Mouse (Mus musculus) forebrain, embryonic 11.5 days (tissue): ENCODE measurements around the gene Sbno1. TPM values are rescaled to one million over a fixed set of nuclear protein-coding genes. Genes with fewer than 3 reads are reported as not detected.

Source experiments
- ATAC-seq: fragments of 200-750 bp; cut with Nextera tagmentation; replicated peaks from 2 replicates; pipeline ENCODE4 v1.8.0; 2017; ENCODE audit warnings: moderate TSS enrichment; ENCODE audit not compliant: low FRiP score
- DNase-seq: peaks from one replicate; pipeline ENCODE4 v3.0.0-alpha.2; 2017; ENCODE audit warnings: low spot score
- H3K27ac ChIP-seq: fragments of 300-500 bp; sonication (generic); 2 replicates; pipeline ENCODE4 v1.5.1; 2014; ENCODE audit warnings: low read depth, low read length
- H3K27me3 ChIP-seq: fragments of 300-500 bp; sonication (generic); 2 replicates; pipeline ENCODE4 v1.6.1; 2014; ENCODE audit warnings: mild to moderate bottlenecking, low read length, mixed read lengths; ENCODE audit not compliant: control insufficient read depth, insufficient read depth
- H3K36me3 ChIP-seq: fragments of 300-500 bp; sonication (generic); 2 replicates; pipeline ENCODE4 v1.6.1; 2014; ENCODE audit warnings: mild to moderate bottlenecking, low read length, moderate library complexity, mixed read lengths; ENCODE audit not compliant: control insufficient read depth, insufficient read depth
- H3K4me1 ChIP-seq: fragments of 300-500 bp; sonication (generic); replicated peaks from 2 replicates; pipeline ENCODE4 v1.6.1; 2014; ENCODE audit warnings: low read length, mixed read lengths; ENCODE audit not compliant: control insufficient read depth, insufficient read depth
- H3K4me2 ChIP-seq: fragments of 300-500 bp; sonication (generic); 2 replicates; pipeline ENCODE4 v1.6.1; 2014; ENCODE audit warnings: low read depth, mild to moderate bottlenecking, low read length, moderate library complexity, mixed read lengths; ENCODE audit not compliant: severe bottlenecking
- H3K4me3 ChIP-seq: fragments of 300-500 bp; sonication (generic); 2 replicates; pipeline ENCODE4 v1.5.1; 2014; ENCODE audit warnings: low read depth, low read length
- H3K9ac ChIP-seq: fragments of 300-500 bp; sonication (generic); 2 replicates; pipeline ENCODE4 v1.6.1; 2014; ENCODE audit warnings: low read length
- H3K9me3 ChIP-seq: fragments of 300-500 bp; sonication (generic); 2 replicates; pipeline ENCODE4 v1.6.1; 2016; ENCODE audit warnings: low read length, mixed read lengths; ENCODE audit not compliant: control insufficient read depth
- WGBS: fragments of 180-500 bp; shearing (Covaris S2); extraction: QIAGEN DNeasy Blood & Tissue Kit; methylation state at CpG from one replicate; pipeline ENCODE4 v1.1.7; 2014; 5-methylcytosine and 5-hydroxymethylcytosine counted together
- polyA plus RNA-seq: library from polyadenylated mRNA; unstranded; fragments of >200 nt; fragmentation: Nextera tagmentation; extraction: Ambion mirVana; gene quantifications from 2 replicates; pipeline ENCODE4 v1.2.1, GENCODE M21; 2014

Sbno1 gene
- polyA plus RNA-seq = 87.3 and 92.8 TPM in 2 replicates

DNA sequence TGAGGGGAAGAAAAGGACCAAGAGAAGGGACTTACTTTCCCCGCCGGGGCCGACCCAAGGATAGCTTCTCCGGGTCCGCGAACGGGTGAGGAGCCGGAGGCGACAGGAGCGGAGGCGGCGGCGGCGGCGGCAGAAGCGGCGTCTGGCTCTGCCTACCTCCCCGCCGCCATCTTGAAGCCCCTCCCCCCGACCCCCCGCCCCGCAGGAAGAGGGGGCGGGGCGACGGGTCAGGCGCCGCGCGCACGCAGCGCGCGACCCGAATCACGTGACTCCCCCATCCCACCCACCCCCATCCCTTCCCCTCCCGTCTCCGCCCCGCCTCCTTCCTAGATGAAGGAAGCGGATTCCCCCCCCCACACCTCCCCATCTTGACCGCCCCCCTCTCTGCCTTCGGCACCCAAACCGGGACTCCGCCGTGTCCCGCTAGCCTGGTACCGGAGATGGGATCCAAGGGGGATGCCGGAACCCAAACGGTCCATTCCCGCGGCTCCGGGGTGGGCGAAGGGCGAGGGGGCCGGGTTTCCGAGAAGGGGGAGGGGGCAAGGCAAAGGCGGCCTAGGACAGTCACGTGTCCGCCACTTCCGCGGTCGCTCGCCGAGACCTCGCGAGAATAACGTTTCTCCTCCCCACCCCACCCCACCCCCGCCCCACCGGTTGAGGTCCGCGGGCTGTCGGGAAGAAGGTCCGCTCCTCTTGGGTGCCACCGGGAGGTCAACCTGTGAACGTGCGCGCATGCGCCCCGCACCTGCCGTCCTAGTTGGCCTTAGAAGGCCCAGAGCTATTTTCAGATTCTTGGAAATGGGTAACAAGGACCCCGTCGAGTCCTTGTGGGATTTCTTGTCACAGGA is at the start of gene Sbno1:
Gene Sbno1, minus strand, starts transcription at position 590 of the 848 bp plus-strand sequence.
- peak; percentile 98 for DNase-seq
- peak within 1 kb of the TSS; percentile 94 for H3K9ac ChIP-seq
- peak; percentile 92 for ATAC-seq
- H3K27ac ChIP-seq = peak within 1 kb of the TSS; percentile 75; the same call in 1 of the 2 replicates
- H3K4me1 ChIP-seq = no peaks in the 10 kb centered on the region; the same call in 1 of the 2 replicates
- no peaks in the 10 kb centered on the region for H3K27me3 ChIP-seq
- H3K36me3 ChIP-seq = no peaks in the 10 kb centered on the region
- peak within 1 kb of the TSS; percentile 97 for H3K4me3 ChIP-seq
- no peaks in the 10 kb centered on the region for H3K9me3 ChIP-seq
- peak within 1 kb of the TSS; percentile 86 for H3K4me2 ChIP-seq
- WGBS = under 1% methylated on average over 59 of the region's 81 CpGs

DNA sequence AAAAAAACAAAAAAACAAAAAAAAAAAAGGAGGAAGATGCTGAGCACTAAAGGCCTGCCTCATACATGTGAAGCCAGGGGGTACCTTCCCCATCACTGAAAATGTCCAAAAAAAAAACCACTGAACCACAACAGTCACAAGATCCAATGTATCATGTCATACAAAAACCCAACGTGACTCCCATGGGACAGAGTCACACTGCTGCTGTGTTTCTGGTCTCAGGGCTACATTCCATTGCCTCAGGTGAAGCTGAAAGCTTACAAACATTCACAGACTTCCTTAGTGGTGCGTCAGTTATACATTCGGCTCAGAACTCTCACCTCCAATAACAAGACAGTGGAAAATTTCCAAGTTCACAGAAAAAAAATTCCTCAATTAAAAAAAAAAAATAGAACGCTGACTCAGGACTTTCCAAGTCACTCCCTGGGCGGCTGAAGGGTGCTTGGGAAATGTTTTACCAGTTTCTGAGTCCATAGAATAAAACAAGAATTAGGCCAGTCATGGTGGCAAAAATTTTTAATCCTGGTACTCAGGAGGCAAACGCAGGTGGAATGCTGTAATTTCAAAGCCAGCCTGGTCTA is 44.9 kb upstream of the Sbno1 start:
- H3K9ac ChIP-seq = no peak overlapping the region
- H3K4me3 ChIP-seq = no peak overlapping the region
- H3K4me2 ChIP-seq = no peak overlapping the region
- peaks cover 2% of the 10 kb centered on the region; the same call in 1 of the 2 replicates for H3K36me3 ChIP-seq
- no peak for ATAC-seq
- no peak overlapping the region for H3K27ac ChIP-seq
- DNase-seq = no peak
- H3K27me3 ChIP-seq = no peaks in the 10 kb centered on the region
- H3K4me1 ChIP-seq = no peaks in the 10 kb centered on the region
- H3K9me3 ChIP-seq = no peaks in the 10 kb centered on the region
- WGBS = 89% methylated on average over 6 of the region's 6 CpGs

DNA sequence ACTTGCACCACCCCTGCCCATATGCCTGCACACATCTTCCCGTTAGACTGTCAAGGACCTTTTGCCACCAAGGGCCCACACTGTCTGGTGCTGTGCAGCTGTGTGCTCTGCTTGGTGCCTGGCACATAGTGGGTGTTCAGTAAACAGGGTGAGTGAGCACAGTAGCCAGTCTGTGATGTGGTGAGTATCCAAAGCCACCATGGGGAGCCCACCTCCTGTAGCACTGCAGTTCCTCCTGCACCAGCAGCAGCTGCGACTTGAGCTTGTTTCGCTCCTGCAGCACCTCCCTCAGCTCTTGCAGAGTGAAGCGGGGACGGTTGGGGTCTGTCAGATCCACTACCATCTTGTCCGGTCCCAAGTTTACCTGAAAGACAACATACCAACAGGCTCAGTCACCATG is 43.7 kb upstream of the Sbno1 start:
- no peak for ATAC-seq
- Histone ChIP-seq H3K9ac (no peak overlapping the region), H3K4me3 (no peak overlapping the region), H3K4me2 (no peak overlapping the region), H3K36me3 (peaks cover 2% of the 10 kb centered on the region; the same call in 1 of the 2 replicates), H3K27ac (no peak overlapping the region), H3K4me1 (no peaks in the 10 kb centered on the region), H3K9me3 (no peaks in the 10 kb centered on the region), H3K27me3 (no peaks in the 10 kb centered on the region)
- 89% methylated on average over 6 of the region's 6 CpGs for WGBS
- DNase-seq = no peak

DNA sequence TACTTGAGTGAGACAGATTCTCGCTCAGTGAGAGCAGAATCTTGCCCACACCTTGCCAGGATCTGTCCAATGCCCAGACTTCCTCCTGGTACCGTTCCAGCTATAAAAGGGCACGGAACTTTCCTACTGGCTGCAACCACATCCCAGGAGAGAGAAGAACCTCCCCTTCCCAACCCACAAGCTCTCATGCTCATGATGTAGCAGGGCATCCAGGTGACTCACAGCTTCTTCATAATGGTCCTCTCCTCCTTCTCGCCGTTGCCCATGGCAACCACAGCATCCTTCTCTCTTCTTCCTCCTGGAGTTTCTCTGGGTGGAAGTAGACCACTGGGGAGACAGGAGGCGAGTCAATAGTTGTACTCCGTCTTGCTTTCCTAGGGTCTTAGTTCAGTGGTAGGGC is 42.6 kb upstream of the Sbno1 start:
- Histone ChIP-seq H3K4me1 (no peaks in the 10 kb centered on the region), H3K9me3 (no peaks in the 10 kb centered on the region), H3K9ac (no peak overlapping the region), H3K27ac (no peak overlapping the region), H3K36me3 (peaks cover 2% of the 10 kb centered on the region; the same call in 1 of the 2 replicates), H3K27me3 (no peaks in the 10 kb centered on the region), H3K4me2 (no peak overlapping the region), H3K4me3 (no peak overlapping the region)
- ATAC-seq (no peak), DNase-seq (no peak)
- 93% methylated on average over 7 of the region's 7 CpGs for WGBS

DNA sequence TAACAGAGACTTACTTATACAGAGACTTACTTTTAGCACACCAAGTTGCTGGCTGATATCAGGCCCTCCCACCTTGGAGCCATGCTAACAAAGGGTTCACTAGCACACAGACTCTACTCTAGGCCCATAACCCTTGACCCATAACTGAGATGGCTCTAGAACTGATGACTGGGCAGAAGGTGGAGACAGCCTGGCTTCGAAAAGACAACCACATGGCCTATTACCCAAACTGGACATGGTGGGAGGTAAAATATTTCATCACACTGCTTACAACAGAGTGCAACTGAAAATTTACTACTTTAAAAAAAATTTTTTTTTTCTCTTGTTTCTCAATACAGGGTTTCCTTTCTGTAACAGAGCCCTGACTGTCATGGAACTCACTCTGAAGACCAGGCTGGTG is 42.0 kb upstream of the Sbno1 start:
- no peak overlapping the region for H3K4me3 ChIP-seq
- no peaks in the 10 kb centered on the region for H3K9me3 ChIP-seq
- no peaks in the 10 kb centered on the region for H3K27me3 ChIP-seq
- DNase-seq = no peak
- H3K4me1 ChIP-seq = no peaks in the 10 kb centered on the region
- H3K27ac ChIP-seq = no peak overlapping the region
- H3K4me2 ChIP-seq = no peak overlapping the region
- 88% methylated on average over 1 of the region's 1 CpGs for WGBS
- peaks cover 5% of the 10 kb centered on the region for H3K36me3 ChIP-seq
- no peak overlapping the region for H3K9ac ChIP-seq
- ATAC-seq = no peak

DNA sequence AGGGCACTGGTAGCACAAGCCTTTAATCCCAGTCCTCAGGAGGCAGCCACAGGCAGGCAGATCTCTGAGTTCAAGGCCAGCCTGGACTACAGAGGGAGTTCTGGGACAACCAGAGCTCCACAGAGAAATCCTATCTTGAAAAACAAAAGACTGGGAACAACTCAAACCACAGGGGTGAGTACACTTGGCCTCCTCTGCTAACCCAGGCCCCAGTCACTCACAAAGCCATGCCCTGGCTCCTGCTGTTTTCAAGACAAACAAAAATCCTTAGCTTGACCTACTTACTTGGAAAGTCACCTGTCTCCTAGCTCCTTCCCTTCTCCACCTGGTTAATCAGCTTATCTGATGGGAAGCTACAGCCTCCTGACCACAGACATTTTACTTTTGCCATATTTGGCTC is 39.1 kb upstream of the Sbno1 start:
- no peak for ATAC-seq
- Histone ChIP-seq H3K4me1 (no peaks in the 10 kb centered on the region), H3K27ac (no peak overlapping the region), H3K4me3 (no peak overlapping the region), H3K27me3 (no peaks in the 10 kb centered on the region), H3K36me3 (peaks cover 11% of the 10 kb centered on the region), H3K4me2 (no peak overlapping the region), H3K9me3 (no peaks in the 10 kb centered on the region), H3K9ac (no peak overlapping the region)
- no peak for DNase-seq

DNA sequence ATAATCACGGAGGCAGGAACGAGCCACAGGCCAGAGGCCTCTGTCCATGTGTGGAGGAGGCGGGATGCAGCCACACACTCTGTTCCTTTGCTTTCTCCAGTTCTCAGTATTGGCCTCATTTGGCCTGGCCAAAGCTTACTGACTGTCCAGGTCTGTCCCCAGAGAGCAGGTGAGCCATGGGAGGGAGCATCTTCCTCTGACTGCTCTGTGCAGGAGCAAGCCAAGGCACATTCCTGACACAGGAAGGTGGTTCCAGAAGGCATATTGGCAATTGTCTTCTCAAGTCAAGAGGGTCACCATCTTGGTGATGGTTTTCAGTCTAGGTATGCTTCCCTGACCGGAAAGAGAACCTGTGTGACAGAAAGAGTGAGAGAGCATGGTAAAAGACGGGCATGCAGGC is 37.7 kb upstream of the Sbno1 start:
- no peaks in the 10 kb centered on the region for H3K9me3 ChIP-seq
- H3K9ac ChIP-seq = no peak overlapping the region
- no peak for ATAC-seq
- H3K4me3 ChIP-seq = no peak overlapping the region
- peaks cover 11% of the 10 kb centered on the region for H3K36me3 ChIP-seq
- H3K4me1 ChIP-seq = no peaks in the 10 kb centered on the region
- H3K27me3 ChIP-seq = no peaks in the 10 kb centered on the region
- 91% methylated on average over 5 of the region's 5 CpGs for WGBS
- no peak overlapping the region for H3K27ac ChIP-seq
- DNase-seq = no peak
- H3K4me2 ChIP-seq = no peak overlapping the region

DNA sequence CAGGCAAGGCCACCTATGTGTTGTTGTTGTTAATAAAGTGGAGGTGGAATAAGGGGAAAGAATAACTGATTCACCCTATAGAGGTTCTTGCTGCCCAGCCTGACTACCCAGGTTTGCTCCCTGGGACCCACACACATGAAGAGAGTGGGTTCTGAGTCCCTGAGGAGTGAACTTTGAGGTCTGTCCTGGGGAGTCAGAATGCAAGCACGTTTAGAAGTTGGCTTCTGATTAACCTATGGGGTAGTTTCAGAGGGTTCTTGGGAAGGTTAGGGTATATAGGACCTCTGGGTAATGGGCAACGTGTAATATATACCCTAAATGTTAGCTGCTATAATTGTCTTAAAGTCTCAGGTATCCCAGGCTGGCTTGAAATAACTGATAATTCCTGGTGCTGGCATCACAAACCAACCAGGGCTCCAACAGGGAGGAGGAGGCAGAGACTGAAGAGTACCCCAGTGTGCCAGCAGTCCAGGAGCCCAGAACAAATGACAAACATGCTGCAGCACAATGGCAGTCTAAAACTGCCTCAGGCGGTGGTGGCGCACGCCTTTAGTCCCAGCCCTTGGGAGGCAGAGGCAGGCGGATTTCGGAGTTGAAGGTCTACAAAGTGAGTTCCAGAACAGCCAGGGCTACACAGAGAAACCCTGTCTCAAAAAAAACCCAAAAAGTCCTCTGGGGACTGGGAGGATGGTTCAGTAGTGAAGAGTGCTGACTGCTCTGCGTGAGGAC is 36.7 kb upstream of the Sbno1 start:
- H3K4me2 ChIP-seq = no peak overlapping the region
- no peak overlapping the region for H3K9ac ChIP-seq
- no peak overlapping the region for H3K4me3 ChIP-seq
- ATAC-seq (no peak), DNase-seq (no peak)
- WGBS = 87% methylated on average over 8 of the region's 8 CpGs
- no peaks in the 10 kb centered on the region for H3K27me3 ChIP-seq
- no peaks in the 10 kb centered on the region for H3K4me1 ChIP-seq
- H3K27ac ChIP-seq = no peak overlapping the region
- peaks cover 12% of the 10 kb centered on the region for H3K36me3 ChIP-seq
- no peaks in the 10 kb centered on the region for H3K9me3 ChIP-seq
